Mouse (Mus musculus): Measurements from ENCODE around the gene Ndufs7. TPM values are rescaled to one million over a fixed set of nuclear protein-coding genes. Genes with fewer than 3 reads are reported as not detected.
A peak's percentile ranks its signal among the peaks of the same experiment; 100 is the strongest.

Gene Ndufs7
- polyA plus RNA-seq, 1 experiment from 2014 or later = 370 TPM

- Histone ChIP-seq H3K36me3 (ENCODE audit: control insufficient read depth, insufficient read depth, low read length) (peaks cover 28% of the 10 kb centered on the region; the same call in 1 of the 2 replicates), H3K4me1 (ENCODE audit: control insufficient read depth, insufficient read depth, low read length) (no peaks in the 10 kb centered on the region), H3K9me3 (ENCODE audit: control insufficient read depth, low read length) (no peaks in the 10 kb centered on the region), H3K27ac (replicated peaks; ENCODE audit: low read depth, low read length) (no peak overlapping the region), H3K27me3 (replicated peaks; ENCODE audit: control insufficient read depth, insufficient read depth, low read length) (peaks cover 46% of the 10 kb centered on the region), H3K4me2 (ENCODE audit: low read depth, low read length) (no peak overlapping the region), H3K4me3 (ENCODE audit: low read depth, low read length) (no peak overlapping the region), H3K9ac (ENCODE audit: low read depth, low read length) (0 out of 2 replicates have a peak overlapping the region, but pooled peaks have one; percentile 5)
- WGBS = 14% methylated on average over 25 of the region's 25 CpGs
- DNase-seq (ENCODE audit: low spot score) = no peak
- no peak for ATAC-seq (ENCODE audit: low read depth)
These were observed 55.9 kb downstream of the Ndufs7 start for GRCm38 (mm10) chr10:80304862-80305261.

Small RNAs within 50 kb of the gene (microRNA-seq; reads per million reads assigned to microRNA genes)
- not detected for gene Mir6911 (ENCODE audit: borderline number of aligned reads)

Other genes starting within 250 kb of the Ndufs7 start
- 4.4 and 6.4 TPM in 2 replicates for gene Arhgap45, start 232.5 kb upstream of the Ndufs7 start, polyA plus RNA-seq (2014; fragmentation: Nextera tagmentation; extraction: Ambion mirVana)
- 207 and 227 TPM in 2 replicates for gene Polr2e, start 209.3 kb upstream of the Ndufs7 start, polyA plus RNA-seq (2014; fragmentation: Nextera tagmentation; extraction: Ambion mirVana)
- 505 and 517 TPM in 2 replicates for gene Gpx4, start 202.0 kb upstream of the Ndufs7 start, polyA plus RNA-seq (2014; fragmentation: Nextera tagmentation; extraction: Ambion mirVana)
- gene Sbno2, start 143.6 kb upstream of the Ndufs7 start, polyA plus RNA-seq (2014; fragmentation: Nextera tagmentation; extraction: Ambion mirVana) = 12.8 and 14.1 TPM in 2 replicates
- gene Stk11, start 133.3 kb upstream of the Ndufs7 start, polyA plus RNA-seq (2014; fragmentation: Nextera tagmentation; extraction: Ambion mirVana) = 32.6 and 32.7 TPM in 2 replicates
- gene Atp5d, start 110.5 kb upstream of the Ndufs7 start, polyA plus RNA-seq (2014; fragmentation: Nextera tagmentation; extraction: Ambion mirVana) = 474 and 475 TPM in 2 replicates
- gene Cbarp, start 108.3 kb upstream of the Ndufs7 start, polyA plus RNA-seq (2014; fragmentation: Nextera tagmentation; extraction: Ambion mirVana) = 7.3 and 9.0 TPM in 2 replicates
- gene Midn, start 100.8 kb upstream of the Ndufs7 start, polyA plus RNA-seq (2014; fragmentation: Nextera tagmentation; extraction: Ambion mirVana) = 34.2 and 37.0 TPM in 2 replicates
- 59.7 and 88.3 TPM in 2 replicates for gene Cirbp, start 83.1 kb upstream of the Ndufs7 start, polyA plus RNA-seq (2014; fragmentation: Nextera tagmentation; extraction: Ambion mirVana)
- 11.0 and 13.1 TPM in 2 replicates for gene 1600002K03Rik, start 76.2 kb upstream of the Ndufs7 start, polyA plus RNA-seq (2014; fragmentation: Nextera tagmentation; extraction: Ambion mirVana)
- 20.9 and 23.6 TPM in 2 replicates for gene Efna2, start 69.6 kb upstream of the Ndufs7 start, polyA plus RNA-seq (2014; fragmentation: Nextera tagmentation; extraction: Ambion mirVana)
- 50.8 and 52.1 TPM in 2 replicates for gene Mum1, start 22.7 kb upstream of the Ndufs7 start, polyA plus RNA-seq (2014; fragmentation: Nextera tagmentation; extraction: Ambion mirVana)
- 124 and 139 TPM in 2 replicates for gene Gamt, start 11.9 kb downstream of the Ndufs7 start, polyA plus RNA-seq (2014; fragmentation: Nextera tagmentation; extraction: Ambion mirVana)
- gene Dazap1, start 12.4 kb downstream of the Ndufs7 start, polyA plus RNA-seq (2014; fragmentation: Nextera tagmentation; extraction: Ambion mirVana) = 42.3 and 43.5 TPM in 2 replicates
- 1,047 and 1,145 TPM in 2 replicates for gene Rps15, start 43.3 kb downstream of the Ndufs7 start, polyA plus RNA-seq (2014; fragmentation: Nextera tagmentation; extraction: Ambion mirVana)
- gene Apc2, start 46.9 kb downstream of the Ndufs7 start, polyA plus RNA-seq (2014; fragmentation: Nextera tagmentation; extraction: Ambion mirVana) = 6.2 and 7.4 TPM in 2 replicates
- 38.5 and 46.3 TPM in 2 replicates for gene 2310011J03Rik, start 71.4 kb downstream of the Ndufs7 start, polyA plus RNA-seq (2014; fragmentation: Nextera tagmentation; extraction: Ambion mirVana)
- gene Pcsk4, start 80.4 kb downstream of the Ndufs7 start, polyA plus RNA-seq (2014; fragmentation: Nextera tagmentation; extraction: Ambion mirVana) = 1.7 and 2.9 TPM in 2 replicates
- gene Reep6, start 80.8 kb downstream of the Ndufs7 start, polyA plus RNA-seq (2014; fragmentation: Nextera tagmentation; extraction: Ambion mirVana) = 5.6 and 7.5 TPM in 2 replicates
- 5.8 and 6.3 TPM in 2 replicates for gene Adamtsl5, start 99.3 kb downstream of the Ndufs7 start, polyA plus RNA-seq (2014; fragmentation: Nextera tagmentation; extraction: Ambion mirVana)
- gene Plk5, start 107.3 kb downstream of the Ndufs7 start, polyA plus RNA-seq (2014; fragmentation: Nextera tagmentation; extraction: Ambion mirVana) = 0.47 and 0.72 TPM in 2 replicates
- gene Mex3d, start 138.5 kb downstream of the Ndufs7 start, polyA plus RNA-seq (2014; fragmentation: Nextera tagmentation; extraction: Ambion mirVana) = 6.2 and 6.4 TPM in 2 replicates
- 164 and 186 TPM in 2 replicates for gene Mbd3, start 150.4 kb downstream of the Ndufs7 start, polyA plus RNA-seq (2014; fragmentation: Nextera tagmentation; extraction: Ambion mirVana)
- gene Uqcr11, start 157.7 kb downstream of the Ndufs7 start, polyA plus RNA-seq (2014; fragmentation: Nextera tagmentation; extraction: Ambion mirVana) = 751 and 879 TPM in 2 replicates
- 93.7 and 112 TPM in 2 replicates for gene Tcf3, start 184.5 kb downstream of the Ndufs7 start, polyA plus RNA-seq (2014; fragmentation: Nextera tagmentation; extraction: Ambion mirVana)
- gene Onecut3, start 245.7 kb downstream of the Ndufs7 start, polyA plus RNA-seq (2014; fragmentation: Nextera tagmentation; extraction: Ambion mirVana) = not detected in 2 replicates

Measured in embryonic facial prominence, embryonic 14.5 days (tissue).